Mouse (Mus musculus): ENCODE data around the gene Gm49383. TPM values are rescaled to one million over a fixed set of nuclear protein-coding genes. Genes with fewer than 3 reads are reported as not detected.

Gm49383 gene
- polyA plus RNA-seq, 1 experiment from 2014 or later = 13.8 TPM

- Histone ChIP-seq H3K9ac (ENCODE audit: low read depth, low read length) (no peak overlapping the region), H3K4me1 (ENCODE audit: control insufficient read depth, low read depth, low read length) (no peaks in the 10 kb centered on the region), H3K36me3 (ENCODE audit: control insufficient read depth, insufficient read depth) (peaks cover 18% of the 10 kb centered on the region), H3K9me3 (replicated peaks; ENCODE audit: control insufficient read depth, low read length) (no peaks in the 10 kb centered on the region), H3K4me2 (ENCODE audit: low read depth, low read length) (no peak overlapping the region), H3K27me3 (ENCODE audit: control insufficient read depth, insufficient read depth, low read depth, low read length) (no peaks in the 10 kb centered on the region), H3K4me3 (ENCODE audit: low read depth, low read length) (no peak overlapping the region), H3K27ac (ENCODE audit: low read length) (no peak overlapping the region)
- WGBS (ENCODE audit: insufficient replicate concordance) = 87% methylated on average over 7 of the region's 7 CpGs
- ATAC-seq (ENCODE audit: low read depth) = no peak
Measured at GRCm38 (mm10) chr12:69207926-69208325, 11.0 kb upstream of the Gm49383 start.

- H3K4me2 ChIP-seq (ENCODE audit: low read depth, low read length) = no peak overlapping the region
- H3K27ac ChIP-seq (ENCODE audit: low read length) = no peak overlapping the region
- H3K9me3 ChIP-seq (replicated peaks; ENCODE audit: control insufficient read depth, low read length) = no peaks in the 10 kb centered on the region
- H3K9ac ChIP-seq (ENCODE audit: low read depth, low read length) = no peak overlapping the region
- H3K27me3 ChIP-seq (ENCODE audit: control insufficient read depth, insufficient read depth, low read depth, low read length) = no peaks in the 10 kb centered on the region
- WGBS (ENCODE audit: insufficient replicate concordance) = 84% methylated on average over 8 of the region's 8 CpGs
- H3K4me3 ChIP-seq (ENCODE audit: low read depth, low read length) = no peak overlapping the region
- H3K4me1 ChIP-seq (ENCODE audit: control insufficient read depth, low read depth, low read length) = no peaks in the 10 kb centered on the region
- ATAC-seq (ENCODE audit: low read depth) = no peak
- H3K36me3 ChIP-seq (ENCODE audit: control insufficient read depth, insufficient read depth) = peaks cover 22% of the 10 kb centered on the region
Measured at GRCm38 (mm10) chr12:69207396-69207795, 10.5 kb upstream of the Gm49383 start.

GRCm38 (mm10) chr12:69204052-69204833 is 7.3 kb upstream of the Gm49383 start, which contains the start of gene Gm49384:
TSS of gene Gm49384 (minus strand) at chr12:69204267.
- no peak for ATAC-seq (ENCODE audit: low read depth)
- Histone ChIP-seq H3K4me2 (ENCODE audit: low read depth, low read length) (no peak within 1 kb of the TSS), H3K27me3 (ENCODE audit: control insufficient read depth, insufficient read depth, low read depth, low read length) (no peaks in the 10 kb centered on the region), H3K9me3 (replicated peaks; ENCODE audit: control insufficient read depth, low read length) (no peaks in the 10 kb centered on the region), H3K27ac (ENCODE audit: low read length) (no peak within 1 kb of the TSS), H3K9ac (ENCODE audit: low read depth, low read length) (no peak within 1 kb of the TSS), H3K36me3 (ENCODE audit: control insufficient read depth, insufficient read depth) (peaks cover 30% of the 10 kb centered on the region), H3K4me1 (ENCODE audit: control insufficient read depth, low read depth, low read length) (peaks cover under 1% of the 10 kb centered on the region), H3K4me3 (ENCODE audit: low read depth, low read length) (no peak within 1 kb of the TSS)
- WGBS (ENCODE audit: insufficient replicate concordance) = 83% methylated on average over 16 of the region's 16 CpGs

GRCm38 (mm10) chr12:69198985-69199384 is 2.1 kb upstream of the Gm49383 start:
- H3K4me3 ChIP-seq (ENCODE audit: low read depth, low read length) = no peak overlapping the region
- H3K4me2 ChIP-seq (ENCODE audit: low read depth, low read length) = peak overlapping the region; percentile 98; the same call in 1 of the 2 replicates
- peaks cover 18% of the 10 kb centered on the region for H3K36me3 ChIP-seq (ENCODE audit: control insufficient read depth, insufficient read depth)
- no peaks in the 10 kb centered on the region for H3K27me3 ChIP-seq (ENCODE audit: control insufficient read depth, insufficient read depth, low read depth, low read length)
- no peak for ATAC-seq (ENCODE audit: low read depth)
- H3K27ac ChIP-seq (ENCODE audit: low read length) = no peak overlapping the region
- no peak overlapping the region for H3K9ac ChIP-seq (ENCODE audit: low read depth, low read length)
- H3K4me1 ChIP-seq (ENCODE audit: control insufficient read depth, low read depth, low read length) = peaks cover 16% of the 10 kb centered on the region
- H3K9me3 ChIP-seq (replicated peaks; ENCODE audit: control insufficient read depth, low read length) = no peaks in the 10 kb centered on the region

- Histone ChIP-seq H3K27me3 (ENCODE audit: control insufficient read depth, insufficient read depth, low read depth, low read length) (no peaks in the 10 kb centered on the region), H3K4me3 (ENCODE audit: low read depth, low read length) (peak within 1 kb of the TSS; percentile 100), H3K9ac (ENCODE audit: low read depth, low read length) (peak within 1 kb of the TSS; percentile 82), H3K9me3 (replicated peaks; ENCODE audit: control insufficient read depth, low read length) (no peaks in the 10 kb centered on the region), H3K4me2 (ENCODE audit: low read depth, low read length) (peak within 1 kb of the TSS; percentile 98), H3K36me3 (ENCODE audit: control insufficient read depth, insufficient read depth) (peaks cover 16% of the 10 kb centered on the region), H3K4me1 (ENCODE audit: control insufficient read depth, low read depth, low read length) (peaks cover 18% of the 10 kb centered on the region), H3K27ac (ENCODE audit: low read length) (peak within 1 kb of the TSS; percentile 91)
- ATAC-seq (ENCODE audit: low read depth) = peak; percentile 37
- under 1% methylated on average over 18 of the region's 18 CpGs for WGBS (ENCODE audit: insufficient replicate concordance)
Measured at GRCm38 (mm10) chr12:69198164-69198535, 1.2 kb upstream of the Gm49383 start, which contains the start of gene Dnaaf2. TSS of gene Dnaaf2 (minus strand) at chr12:69198429.

GRCm38 (mm10) chr12:69197378-69198163 is 667 bp upstream of the Gm49383 start:
- no peaks in the 10 kb centered on the region for H3K9me3 ChIP-seq (replicated peaks; ENCODE audit: control insufficient read depth, low read length)
- H3K4me3 ChIP-seq (ENCODE audit: low read depth, low read length) = peak overlapping the region; percentile 100
- H3K9ac ChIP-seq (ENCODE audit: low read depth, low read length) = peak overlapping the region; percentile 82
- peak; percentile 84 for ATAC-seq (ENCODE audit: low read depth)
- H3K4me1 ChIP-seq (ENCODE audit: control insufficient read depth, low read depth, low read length) = peaks cover 18% of the 10 kb centered on the region
- peak overlapping the region; percentile 98 for H3K4me2 ChIP-seq (ENCODE audit: low read depth, low read length)
- no peaks in the 10 kb centered on the region for H3K27me3 ChIP-seq (ENCODE audit: control insufficient read depth, insufficient read depth, low read depth, low read length)
- peak overlapping the region; percentile 91 for H3K27ac ChIP-seq (ENCODE audit: low read length)
- H3K36me3 ChIP-seq (ENCODE audit: control insufficient read depth, insufficient read depth) = peaks cover 14% of the 10 kb centered on the region
- WGBS (ENCODE audit: insufficient replicate concordance) = under 1% methylated on average over 94 of the region's 94 CpGs

- no peaks in the 10 kb centered on the region for H3K9me3 ChIP-seq (replicated peaks; ENCODE audit: control insufficient read depth, low read length)
- H3K9ac ChIP-seq (ENCODE audit: low read depth, low read length) = no peak overlapping the region
- H3K27me3 ChIP-seq (ENCODE audit: control insufficient read depth, insufficient read depth, low read depth, low read length) = no peaks in the 10 kb centered on the region
- H3K4me3 ChIP-seq (ENCODE audit: low read depth, low read length) = no peak overlapping the region
- peaks cover 7% of the 10 kb centered on the region for H3K4me1 ChIP-seq (ENCODE audit: control insufficient read depth, low read depth, low read length)
- ATAC-seq (ENCODE audit: low read depth) = no peak
- WGBS (ENCODE audit: insufficient replicate concordance) = 73% methylated on average over 2 of the region's 2 CpGs
- H3K4me2 ChIP-seq (ENCODE audit: low read depth, low read length) = no peak overlapping the region
- no peak overlapping the region for H3K27ac ChIP-seq (ENCODE audit: low read length)
- peaks cover 20% of the 10 kb centered on the region for H3K36me3 ChIP-seq (ENCODE audit: control insufficient read depth, insufficient read depth)
Measured at GRCm38 (mm10) chr12:69192637-69193036, 4.3 kb downstream of the Gm49383 start.

GRCm38 (mm10) chr12:69191396-69191795 is 5.5 kb downstream of the Gm49383 start:
- Histone ChIP-seq H3K4me1 (ENCODE audit: control insufficient read depth, low read depth, low read length) (peaks cover 15% of the 10 kb centered on the region), H3K27ac (ENCODE audit: low read length) (no peak overlapping the region), H3K4me3 (ENCODE audit: low read depth, low read length) (no peak overlapping the region), H3K9me3 (replicated peaks; ENCODE audit: control insufficient read depth, low read length) (no peaks in the 10 kb centered on the region), H3K4me2 (ENCODE audit: low read depth, low read length) (no peak overlapping the region), H3K27me3 (ENCODE audit: control insufficient read depth, insufficient read depth, low read depth, low read length) (no peaks in the 10 kb centered on the region), H3K9ac (ENCODE audit: low read depth, low read length) (no peak overlapping the region), H3K36me3 (ENCODE audit: control insufficient read depth, insufficient read depth) (peaks cover 20% of the 10 kb centered on the region)
- 78% methylated on average over 5 of the region's 5 CpGs for WGBS (ENCODE audit: insufficient replicate concordance)
- no peak for ATAC-seq (ENCODE audit: low read depth)

GRCm38 (mm10) chr12:69190522-69190921 is 6.4 kb downstream of the Gm49383 start:
- WGBS (ENCODE audit: insufficient replicate concordance) = 86% methylated on average over 1 of the region's 1 CpGs

More at GRCm38 (mm10) chr12:69190522-69190921, 6.4 kb downstream of the Gm49383 start:
- Histone ChIP-seq H3K4me1 (ENCODE audit: control insufficient read depth, low read depth, low read length) (peaks cover 17% of the 10 kb centered on the region), H3K4me3 (ENCODE audit: low read depth, low read length) (no peak overlapping the region), H3K27ac (ENCODE audit: low read length) (no peak overlapping the region), H3K9me3 (replicated peaks; ENCODE audit: control insufficient read depth, low read length) (no peaks in the 10 kb centered on the region), H3K4me2 (ENCODE audit: low read depth, low read length) (no peak overlapping the region), H3K36me3 (ENCODE audit: control insufficient read depth, insufficient read depth) (peaks cover 20% of the 10 kb centered on the region), H3K9ac (ENCODE audit: low read depth, low read length) (no peak overlapping the region), H3K27me3 (ENCODE audit: control insufficient read depth, insufficient read depth, low read depth, low read length) (no peaks in the 10 kb centered on the region)
- ATAC-seq (ENCODE audit: low read depth) = no peak

All from liver, embryonic 16.5 days (tissue).